Mouse (Mus musculus) ES-Bruce4 (cell line): ENCODE data around the gene Dvl3. TPM values are rescaled to one million over a fixed set of nuclear protein-coding genes. Genes with fewer than 3 reads are reported as not detected.

Experiments used
- H3K27ac ChIP-seq: 2 replicates; pipeline ENCODE4 v1.5.1; 2012; ENCODE audit warnings: low read length, inconsistent platforms; ENCODE audit not compliant: insufficient read depth
- H3K27me3 ChIP-seq: 2 replicates; pipeline ENCODE4 v1.6.1; 2012; ENCODE audit warnings: mild to moderate bottlenecking, low read length, inconsistent platforms; ENCODE audit not compliant: control insufficient read depth, poor library complexity, insufficient read depth, severe bottlenecking
- H3K36me3 ChIP-seq: 2 replicates; pipeline ENCODE4 v1.6.1; 2012; ENCODE audit warnings: inconsistent platforms, mild to moderate bottlenecking, low read length, moderate library complexity; ENCODE audit not compliant: control insufficient read depth, poor library complexity, insufficient read depth, severe bottlenecking
- H3K4me1 ChIP-seq: one replicate; pipeline ENCODE4 v1.8.1; 2011; ENCODE audit warnings: low read length; ENCODE audit not compliant: control insufficient read depth, insufficient read depth
- H3K4me3 ChIP-seq: 2 replicates; pipeline ENCODE4 v1.5.1; 2011; ENCODE audit warnings: low read depth, mild to moderate bottlenecking, low read length
- H3K9ac ChIP-seq: 2 replicates; pipeline ENCODE4 v1.6.1; 2012; ENCODE audit warnings: low read depth, mild to moderate bottlenecking, inconsistent platforms; ENCODE audit not compliant: poor library complexity, severe bottlenecking
- H3K9me3 ChIP-seq: replicated peaks from 2 replicates; pipeline ENCODE4 v1.6.1; 2012; ENCODE audit warnings: mild to moderate bottlenecking, low read length, inconsistent platforms; ENCODE audit not compliant: control insufficient read depth, poor library complexity, insufficient read depth, severe bottlenecking
- CTCF ChIP-seq: IDR thresholded peaks from one replicate; pipeline ENCODE4 v1.8.1; 2011; ENCODE audit warnings: low read depth, low read length
- EP300 ChIP-seq: IDR thresholded peaks from 2 replicates; pipeline ENCODE4 v1.6.1; 2011; ENCODE audit warnings: low read depth, low read length; ENCODE audit not compliant: insufficient read depth
- POLR2A ChIP-seq: IDR thresholded peaks from one replicate; pipeline ENCODE4 v1.8.1; 2011; ENCODE audit warnings: low read length; ENCODE audit not compliant: insufficient read depth
- polyA plus RNA-seq: library from polyadenylated mRNA; stranded (reverse); fragments of >200 nt; gene quantifications from 2 replicates; pipeline ENCODE4 v1.2.4, GENCODE M21; 2011; ENCODE audit warnings: low read depth; ENCODE audit not compliant: missing spikeins, insufficient read depth, insufficient read length

Gene Dvl3
- polyA plus RNA-seq, 1 experiment, result 37.9 TPM

GRCm38 (mm10) chr16:20523886-20524285 lies 7.1 kb downstream of the Dvl3 start:
- Histone ChIP-seq H3K9me3 (no peaks in the 10 kb centered on the region), H3K27me3 (no peaks in the 10 kb centered on the region), H3K4me3 (peak overlapping the region; percentile 24), H3K9ac (no peak overlapping the region), H3K36me3 (peaks cover 16% of the 10 kb centered on the region; the same call in 1 of the 2 replicates), H3K27ac (no peak overlapping the region), H3K4me1 (no peaks in the 10 kb centered on the region)
- TF ChIP-seq CTCF (no peak), POLR2A (no peak)

GRCm38 (mm10) chr16:20528779-20529178 lies 12.0 kb downstream of the Dvl3 start:
- Histone ChIP-seq H3K27ac (no peak overlapping the region), H3K9ac (no peak overlapping the region), H3K9me3 (no peaks in the 10 kb centered on the region), H3K4me3 (no peak overlapping the region), H3K36me3 (peaks cover 16% of the 10 kb centered on the region; the same call in 1 of the 2 replicates), H3K4me1 (no peaks in the 10 kb centered on the region), H3K27me3 (no peaks in the 10 kb centered on the region)
- TF ChIP-seq CTCF (no peak), POLR2A (no peak), EP300 (no peak)

- peaks cover 16% of the 10 kb centered on the region; the same call in 1 of the 2 replicates for H3K36me3 ChIP-seq
- H3K4me3 ChIP-seq, result no peak overlapping the region
- H3K9ac ChIP-seq, result no peak overlapping the region
- H3K27me3 ChIP-seq, result no peaks in the 10 kb centered on the region
- H3K27ac ChIP-seq, result no peak overlapping the region
- H3K9me3 ChIP-seq, result no peaks in the 10 kb centered on the region
- no peaks in the 10 kb centered on the region for H3K4me1 ChIP-seq
- TF ChIP-seq EP300, result no peak
- no peak for TF ChIP-seq POLR2A
- no peak for TF ChIP-seq CTCF
Measured at GRCm38 (mm10) chr16:20529375-20529774, 12.6 kb downstream of the Dvl3 start.

GRCm38 (mm10) chr16:20530941-20531340 lies 14.2 kb downstream of the Dvl3 start:
- H3K36me3 ChIP-seq, result peaks cover 12% of the 10 kb centered on the region; the same call in 1 of the 2 replicates
- peak overlapping the region; percentile 30 for H3K9ac ChIP-seq
- H3K4me3 ChIP-seq, result peak overlapping the region; percentile 20

GRCm38 (mm10) chr16:20534617-20535295 lies 18.0 kb downstream of the Dvl3 start:
- Histone ChIP-seq H3K4me1 (no peaks in the 10 kb centered on the region), H3K36me3 (peaks cover 4% of the 10 kb centered on the region), H3K9me3 (no peaks in the 10 kb centered on the region)

More at GRCm38 (mm10) chr16:20530941-20531340, 14.2 kb downstream of the Dvl3 start:
- no peaks in the 10 kb centered on the region for H3K9me3 ChIP-seq
- H3K27me3 ChIP-seq, result no peaks in the 10 kb centered on the region
- H3K4me1 ChIP-seq, result no peaks in the 10 kb centered on the region
- no peak for TF ChIP-seq CTCF
- TF ChIP-seq POLR2A, result no peak
- no peak for TF ChIP-seq EP300
- H3K27ac ChIP-seq, result no peak overlapping the region

GRCm38 (mm10) chr16:20535296-20536080 lies 18.7 kb downstream of the Dvl3 start, which contains the start of gene Ap2m1:
Gene Ap2m1, plus strand, starts transcription at chr16:20535478.
- TF ChIP-seq POLR2A (no peak), CTCF (no peak), EP300 (no peak)
- peak within 1 kb of the TSS; percentile 71 for H3K9ac ChIP-seq
- H3K27me3 ChIP-seq, result no peaks in the 10 kb centered on the region
- H3K4me1 ChIP-seq, result no peaks in the 10 kb centered on the region
- H3K9me3 ChIP-seq, result no peaks in the 10 kb centered on the region
- H3K4me3 ChIP-seq, result peak within 1 kb of the TSS; percentile 77
- H3K27ac ChIP-seq, result no peak within 1 kb of the TSS
- H3K36me3 ChIP-seq, result peaks cover 11% of the 10 kb centered on the region

More at GRCm38 (mm10) chr16:20534617-20535295, 18.0 kb downstream of the Dvl3 start:
- Histone ChIP-seq H3K27me3 (no peaks in the 10 kb centered on the region), H3K9ac (no peak overlapping the region), H3K4me3 (no peak overlapping the region), H3K27ac (no peak overlapping the region)
- TF ChIP-seq CTCF (no peak), EP300 (no peak), POLR2A (no peak)
